In the genomic region with DNA sequence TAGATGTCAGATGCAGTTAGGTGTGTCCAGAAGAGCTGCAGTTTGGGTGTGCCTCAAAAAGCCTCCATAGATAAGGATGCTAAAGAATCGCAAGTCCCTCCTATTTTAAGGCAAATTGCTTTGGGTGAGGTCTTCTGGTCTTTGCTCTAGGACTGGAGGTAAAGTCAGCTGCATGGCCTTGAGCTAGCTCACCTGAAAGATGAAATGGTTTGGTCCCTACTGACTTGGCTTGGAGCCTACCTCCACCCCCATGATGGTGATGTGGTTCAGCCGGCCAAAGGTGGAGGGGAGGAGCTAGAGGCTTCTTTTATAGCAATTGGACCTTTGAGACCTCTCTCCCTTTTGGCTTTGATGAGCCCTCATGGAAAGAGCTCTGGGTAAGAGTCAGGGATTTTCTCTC, we compare ENCODE assay signal across 17 mouse cellular contexts. TPM values are rescaled to one million over a fixed set of nuclear protein-coding genes. Genes with fewer than 3 reads are reported as not detected.
DNase-seq lines count a peak whose midpoint lies in the region; ATAC-seq lines count a peak whose summit lies in the region.
"Had no signal": no experiment of that assay in that cellular context is flagged by ENCODE, and none has a peak within 500 bp of the region (broad histone marks: within the 10 kb centered on the region; RNA-seq: fewer than 3 reads in every experiment).

No protein-coding gene starts in this region.

- H3K27me3 ChIP-seq in kidney, embryonic 16.5 days (ENCODE audit: insufficient read depth, low read length): no peaks in the 10 kb centered on the region
- no peaks in the 10 kb centered on the region for H3K27me3 ChIP-seq in intestine, embryonic 15.5 days (replicated peaks)
- H3K27me3 ChIP-seq: limb, embryonic 12.5 days; midbrain, embryonic 12.5 days had no signal

- no peak overlapping the region for H3K27ac ChIP-seq in kidney, embryonic 16.5 days (ENCODE audit: low read length)
- H3K27ac ChIP-seq in intestine, embryonic 15.5 days: no peak overlapping the region
- H3K27ac ChIP-seq: limb, embryonic 12.5 days; midbrain, embryonic 12.5 days had no signal

- DNase-seq in kidney, adult 11 months: peak; percentile 51
- DNase-seq in liver: peak; percentile 67
- DNase-seq in layer of hippocampus, adult 11-12 months (ENCODE audit: low spot score): no peak
- DNase-seq in cerebellum, adult 9-11 months: no peak
- no peak for DNase-seq in gastrocnemius, postnatal 10 days
- DNase-seq: adrenal gland, adult 8-10 months; cerebellum, postnatal 14 days; heart, adult 18-20 months; lung, postnatal 14 days; right cerebral cortex, postnatal 4 days; thymus, postnatal 25 days had no signal

- H3K9ac ChIP-seq in kidney, embryonic 16.5 days (replicated peaks; ENCODE audit: low read length): no peak overlapping the region
- H3K9ac ChIP-seq in intestine, embryonic 15.5 days: no peak overlapping the region
- H3K9ac ChIP-seq: limb, embryonic 12.5 days; midbrain, embryonic 12.5 days had no signal

- H3K4me1 ChIP-seq in kidney, embryonic 16.5 days (ENCODE audit: insufficient read depth, low read length): no peaks in the 10 kb centered on the region
- no peaks in the 10 kb centered on the region for H3K4me1 ChIP-seq in intestine, embryonic 15.5 days (replicated peaks)
- H3K4me1 ChIP-seq: limb, embryonic 12.5 days; midbrain, embryonic 12.5 days had no signal

- H3K9me3 ChIP-seq in kidney, embryonic 16.5 days (ENCODE audit: low read length): no peaks in the 10 kb centered on the region
- H3K9me3 ChIP-seq in intestine, embryonic 15.5 days: no peaks in the 10 kb centered on the region
- H3K9me3 ChIP-seq: limb, embryonic 12.5 days; midbrain, embryonic 12.5 days had no signal

- H3K36me3 ChIP-seq in kidney, embryonic 16.5 days (ENCODE audit: insufficient read depth, low read length): no peaks in the 10 kb centered on the region
- H3K36me3 ChIP-seq in intestine, embryonic 15.5 days: no peaks in the 10 kb centered on the region
- H3K36me3 ChIP-seq: limb, embryonic 12.5 days; midbrain, embryonic 12.5 days had no signal

- ATAC-seq in kidney, embryonic 16.5 days (ENCODE audit: low FRiP score, low TSS enrichment): no peak
- ATAC-seq in intestine, embryonic 15.5 days: peak; percentile 84
- ATAC-seq in megakaryocyte-erythroid progenitor cell, adult 5-6 weeks (replicated peaks; ENCODE audit: low FRiP score, low TSS enrichment, poor library complexity, severe bottlenecking): peak; percentile 65
- ATAC-seq: hindbrain, embryonic 16.5 days had no signal

- WGBS in kidney, embryonic 16.5 days: 76% methylated on average over 2 of the region's 2 CpGs
- 51% methylated on average over 2 of the region's 2 CpGs for WGBS in intestine, embryonic 15.5 days

- no peak overlapping the region for H3K4me3 ChIP-seq in kidney, embryonic 16.5 days (ENCODE audit: low read length)
- no peak overlapping the region for H3K4me3 ChIP-seq in intestine, embryonic 15.5 days (replicated peaks)
- H3K4me3 ChIP-seq: limb, embryonic 12.5 days; midbrain, embryonic 12.5 days had no signal

- no peak overlapping the region for H3K4me2 ChIP-seq in kidney, embryonic 16.5 days (replicated peaks; ENCODE audit: low read depth, low read length)
- peak overlapping the region; percentile 17; the same call in 1 of the 2 replicates for H3K4me2 ChIP-seq in intestine, embryonic 15.5 days (replicated peaks)
- H3K4me2 ChIP-seq: limb, embryonic 12.5 days; midbrain, embryonic 12.5 days had no signal

RNA-seq across cellular contexts. Expression of gene Atp13a3, which starts 1.7 kb away (rescaled TPM):
- 8.4 and 11.7 TPM in 2 replicates for polyA plus RNA-seq in kidney, embryonic 16.5 days (2015; fragmentation: Nextera tagmentation; extraction: Ambion mirVana)
- polyA plus RNA-seq in intestine, embryonic 15.5 days (2015; fragmentation: Nextera tagmentation; extraction: Ambion mirVana): 18.9 and 21.4 TPM in 2 replicates
- 161 and 194 TPM in 2 replicates for total RNA-seq in megakaryocyte-erythroid progenitor cell, adult 5-6 weeks (2014; fragmentation: Nextera tagmentation)
- total RNA-seq in megakaryocyte-erythroid progenitor cell, adult 5-6 weeks (2017): 128 and 155 TPM in 2 replicates
- 100 to 1,000 TPM; 109 to 112 TPM for total RNA-seq in gastrocnemius, postnatal 10 days (2021)

Comparison
In these comparisons a context has a peak if more than half of its experiments do, and no peak if none do; other contexts are left out.
1. DNase-seq: peak in kidney, adult 11 months (single experiment) and liver (single experiment); none in layer of hippocampus, adult 11-12 months (single experiment), cerebellum, adult 9-11 months (single experiment) and gastrocnemius, postnatal 10 days (single experiment).